Mouse (Mus musculus): ENCODE results near the gene Msh2. TPM values are rescaled to one million over a fixed set of nuclear protein-coding genes. Genes with fewer than 3 reads are reported as not detected.

Gene Msh2
- polyA plus RNA-seq, 2 experiments: 33.8 to 40.5 TPM

GRCm38 (mm10) chr17:87700101-87700500 lies 28.0 kb downstream of the Msh2 start:
- ATAC-seq (ENCODE audit: low FRiP score, low read depth): 0 out of 2 replicates have a peak, but pooled peaks have one; percentile 41
- Histone ChIP-seq H3K9ac (ENCODE audit: low read depth, low read length, severe bottlenecking) (no peak overlapping the region), H3K27ac (replicated peaks; ENCODE audit: low read depth, low read length) (no peak overlapping the region), H3K9me3 (ENCODE audit: control insufficient read depth, low read length) (no peaks in the 10 kb centered on the region), H3K4me3 (replicated peaks; ENCODE audit: low read length) (no peak overlapping the region), H3K36me3 (ENCODE audit: control insufficient read depth, insufficient read depth, low read length) (peaks cover 33% of the 10 kb centered on the region), H3K4me1 (ENCODE audit: control insufficient read depth, insufficient read depth, low read length) (no peaks in the 10 kb centered on the region), H3K4me2 (replicated peaks; ENCODE audit: low read depth, low read length, severe bottlenecking) (no peak overlapping the region), H3K27me3 (ENCODE audit: control insufficient read depth, insufficient read depth, low read length) (no peaks in the 10 kb centered on the region)
- no peak for DNase-seq (ENCODE audit: low spot score)
- no peak for TF ChIP-seq POLR2A (IDR thresholded peaks at IDR 0.05; ENCODE audit: borderline replicate concordance, extremely low read depth, insufficient read depth, insufficient read length)
- WGBS: 65% methylated on average over 8 of the region's 8 CpGs

GRCm38 (mm10) chr17:87724727-87725126 lies 52.6 kb downstream of the Msh2 start:
- WGBS: 79% methylated on average over 7 of the region's 7 CpGs
- Histone ChIP-seq H3K4me2 (replicated peaks; ENCODE audit: low read depth, low read length, severe bottlenecking) (no peak overlapping the region), H3K36me3 (ENCODE audit: control insufficient read depth, insufficient read depth, low read length) (peaks cover 34% of the 10 kb centered on the region), H3K4me1 (ENCODE audit: control insufficient read depth, insufficient read depth, low read length) (no peaks in the 10 kb centered on the region), H3K9me3 (ENCODE audit: control insufficient read depth, low read length) (no peaks in the 10 kb centered on the region), H3K4me3 (replicated peaks; ENCODE audit: low read length) (no peak overlapping the region), H3K27ac (replicated peaks; ENCODE audit: low read depth, low read length) (no peak overlapping the region), H3K9ac (ENCODE audit: low read depth, low read length, severe bottlenecking) (no peak overlapping the region), H3K27me3 (ENCODE audit: control insufficient read depth, insufficient read depth, low read length) (no peaks in the 10 kb centered on the region)
- TF ChIP-seq POLR2A (IDR thresholded peaks at IDR 0.05; ENCODE audit: borderline replicate concordance, extremely low read depth, insufficient read depth, insufficient read length): no peak
- ATAC-seq (ENCODE audit: low FRiP score, low read depth) (no peak), DNase-seq (ENCODE audit: low spot score) (no peak)

- peaks cover 24% of the 10 kb centered on the region for H3K36me3 ChIP-seq (ENCODE audit: control insufficient read depth, insufficient read depth, low read length)
- TF ChIP-seq POLR2A (IDR thresholded peaks at IDR 0.05; ENCODE audit: borderline replicate concordance, extremely low read depth, insufficient read depth, insufficient read length): no peak
- H3K9ac ChIP-seq (ENCODE audit: low read depth, low read length, severe bottlenecking): no peak overlapping the region
- ATAC-seq (ENCODE audit: low FRiP score, low read depth) (no peak), DNase-seq (ENCODE audit: low spot score) (no peak)
- no peaks in the 10 kb centered on the region for H3K9me3 ChIP-seq (ENCODE audit: control insufficient read depth, low read length)
- H3K4me2 ChIP-seq (replicated peaks; ENCODE audit: low read depth, low read length, severe bottlenecking): no peak overlapping the region
- 89% methylated on average over 12 of the region's 12 CpGs for WGBS
- H3K4me3 ChIP-seq (replicated peaks; ENCODE audit: low read length): no peak overlapping the region
- no peak overlapping the region for H3K27ac ChIP-seq (replicated peaks; ENCODE audit: low read depth, low read length)
- no peaks in the 10 kb centered on the region for H3K4me1 ChIP-seq (ENCODE audit: control insufficient read depth, insufficient read depth, low read length)
- H3K27me3 ChIP-seq (ENCODE audit: control insufficient read depth, insufficient read depth, low read length): no peaks in the 10 kb centered on the region
Observed at GRCm38 (mm10) chr17:87726489-87727356, 54.6 kb downstream of the Msh2 start.

- H3K9ac ChIP-seq (ENCODE audit: low read depth, low read length, severe bottlenecking): no peak overlapping the region
- TF ChIP-seq POLR2A (IDR thresholded peaks at IDR 0.05; ENCODE audit: borderline replicate concordance, extremely low read depth, insufficient read depth, insufficient read length): no peak
Observed at GRCm38 (mm10) chr17:87731962-87732361, 59.8 kb downstream of the Msh2 start.

GRCm38 (mm10) chr17:87734471-87734870 lies 62.3 kb downstream of the Msh2 start:
- 89% methylated on average over 8 of the region's 8 CpGs for WGBS
- Histone ChIP-seq H3K4me2 (replicated peaks; ENCODE audit: low read depth, low read length, severe bottlenecking) (no peak overlapping the region), H3K9ac (ENCODE audit: low read depth, low read length, severe bottlenecking) (no peak overlapping the region), H3K9me3 (ENCODE audit: control insufficient read depth, low read length) (no peaks in the 10 kb centered on the region), H3K27ac (replicated peaks; ENCODE audit: low read depth, low read length) (no peak overlapping the region), H3K36me3 (ENCODE audit: control insufficient read depth, insufficient read depth, low read length) (no peaks in the 10 kb centered on the region), H3K4me3 (replicated peaks; ENCODE audit: low read length) (no peak overlapping the region), H3K4me1 (ENCODE audit: control insufficient read depth, insufficient read depth, low read length) (no peaks in the 10 kb centered on the region), H3K27me3 (ENCODE audit: control insufficient read depth, insufficient read depth, low read length) (no peaks in the 10 kb centered on the region)
- DNase-seq (ENCODE audit: low spot score): no peak
- no peak for TF ChIP-seq POLR2A (IDR thresholded peaks at IDR 0.05; ENCODE audit: borderline replicate concordance, extremely low read depth, insufficient read depth, insufficient read length)
- no peak for ATAC-seq (ENCODE audit: low FRiP score, low read depth)

More at GRCm38 (mm10) chr17:87731962-87732361, 59.8 kb downstream of the Msh2 start:
- Histone ChIP-seq H3K4me3 (replicated peaks; ENCODE audit: low read length) (no peak overlapping the region), H3K4me1 (ENCODE audit: control insufficient read depth, insufficient read depth, low read length) (no peaks in the 10 kb centered on the region), H3K36me3 (ENCODE audit: control insufficient read depth, insufficient read depth, low read length) (no peaks in the 10 kb centered on the region), H3K27me3 (ENCODE audit: control insufficient read depth, insufficient read depth, low read length) (no peaks in the 10 kb centered on the region), H3K4me2 (replicated peaks; ENCODE audit: low read depth, low read length, severe bottlenecking) (no peak overlapping the region), H3K27ac (replicated peaks; ENCODE audit: low read depth, low read length) (no peak overlapping the region), H3K9me3 (ENCODE audit: control insufficient read depth, low read length) (no peaks in the 10 kb centered on the region)
- no peak for DNase-seq (ENCODE audit: low spot score)
- WGBS: 64% methylated on average over 4 of the region's 4 CpGs
- no peak; the same call in 1 of the 2 replicates for ATAC-seq (ENCODE audit: low FRiP score, low read depth)
